Mouse (Mus musculus): Measurements from ENCODE around the gene Tnn.

- TF ChIP-seq CTCF (IDR thresholded peaks at IDR 0.05; ENCODE audit: low read depth, low read length): no peak
- no peak for TF ChIP-seq GATA1 (IDR thresholded peaks at IDR 0.05; ENCODE audit: borderline replicate concordance, low read length)
- no peak for TF ChIP-seq POLR2AphosphoS5 (IDR thresholded peaks at IDR 0.05; ENCODE audit: insufficient replicate concordance, low read depth, low read length)
- TF ChIP-seq TAL1 (conservative IDR thresholded peaks at IDR 0.05; ENCODE audit: low read depth, low read length): no peak
Observed at GRCm38 (mm10) chr1:160060542-160060941, 92.8 kb downstream of the Tnn start.

Data from G1E (cell line).